Mouse (Mus musculus) yolk sac, embryonic 10.5 days (tissue): Measurements from ENCODE around the gene Fars2.

Experiments
- DNase-seq: peaks from one replicate; pipeline ENCODE4 v3.0.0-alpha.2; 2017; ENCODE audit warnings: low spot score

The Fars2 gene

GRCm38 (mm10) chr13:36218347-36218746 is 101.1 kb downstream of the Fars2 start:
- no peak for DNase-seq

- DNase-seq = no peak
Observed at GRCm38 (mm10) chr13:36219506-36219905, 102.3 kb downstream of the Fars2 start.

GRCm38 (mm10) chr13:36221897-36222296 is 104.7 kb downstream of the Fars2 start:
- DNase-seq = no peak

- DNase-seq = no peak
Observed at GRCm38 (mm10) chr13:36222721-36223120, 105.5 kb downstream of the Fars2 start.

GRCm38 (mm10) chr13:36224431-36224830 is 107.2 kb downstream of the Fars2 start:
- DNase-seq = peak; percentile 8

- DNase-seq = no peak
Observed at GRCm38 (mm10) chr13:36242261-36242660, 125.0 kb downstream of the Fars2 start.

GRCm38 (mm10) chr13:36253936-36254335 is 136.7 kb downstream of the Fars2 start:
- no peak for DNase-seq

- DNase-seq = no peak
Observed at GRCm38 (mm10) chr13:36257213-36257612, 140.0 kb downstream of the Fars2 start.

- no peak for DNase-seq
Observed at GRCm38 (mm10) chr13:36259754-36260153, 142.5 kb downstream of the Fars2 start.

GRCm38 (mm10) chr13:36261299-36261698 is 144.1 kb downstream of the Fars2 start:
- DNase-seq = no peak

- no peak for DNase-seq
Observed at GRCm38 (mm10) chr13:36263240-36264095, 146.3 kb downstream of the Fars2 start.

GRCm38 (mm10) chr13:36264391-36264790 is 147.2 kb downstream of the Fars2 start:
- DNase-seq = no peak

- no peak for DNase-seq
Observed at GRCm38 (mm10) chr13:36265342-36265744, 148.1 kb downstream of the Fars2 start.

- DNase-seq = no peak
Observed at GRCm38 (mm10) chr13:36267399-36267798, 150.2 kb downstream of the Fars2 start.

- DNase-seq = no peak
Observed at GRCm38 (mm10) chr13:36270867-36271266, 153.7 kb downstream of the Fars2 start.

- no peak for DNase-seq
Observed at GRCm38 (mm10) chr13:36273497-36273896, 156.3 kb downstream of the Fars2 start.

GRCm38 (mm10) chr13:36276194-36276593 is 159.0 kb downstream of the Fars2 start:
- no peak for DNase-seq

- DNase-seq = peak; percentile 43
Observed at GRCm38 (mm10) chr13:36282018-36282417, 164.8 kb downstream of the Fars2 start.

- no peak for DNase-seq
Observed at GRCm38 (mm10) chr13:36282785-36283544, 165.8 kb downstream of the Fars2 start.

GRCm38 (mm10) chr13:36283545-36284067 is 166.4 kb downstream of the Fars2 start:
- no peak for DNase-seq

GRCm38 (mm10) chr13:36284097-36284496 is 166.9 kb downstream of the Fars2 start:
- DNase-seq = no peak

GRCm38 (mm10) chr13:36285235-36285634 is 168.0 kb downstream of the Fars2 start:
- no peak for DNase-seq

GRCm38 (mm10) chr13:36293511-36293910 is 176.3 kb downstream of the Fars2 start:
- no peak for DNase-seq
